Mouse (Mus musculus) left cerebral cortex, postnatal 36 days (tissue): ENCODE data around the gene Klhl3. TPM values are rescaled to one million over a fixed set of nuclear protein-coding genes. Genes with fewer than 3 reads are reported as not detected.

Source experiments
- DNase-seq, 2 experiments: peaks; one replicate each; pipeline ENCODE4 v3.0.0; 2021 to 2022; ENCODE audit warnings: low spot score in 2 of 2, mixed read lengths in 1 of 2
- intact Hi-C: fragments of 180-260 bp; cut with DNase I; formaldehyde crosslinking; loops from one replicate; pipeline ENCODE4 v1.15.1; 2025
- total RNA-seq, 2 experiments: library from RNA; stranded (reverse); gene quantifications; 2 replicates each; pipeline ENCODE4 v1.2.3; 2021

Gene Klhl3
- total RNA-seq, 2 experiments from 2014 or later: 27.8 to 38.4 TPM

GRCm38 (mm10) chr13:58037506-58037905, 75.9 kb downstream of the Klhl3 start:
- intact Hi-C loops: no loop called here
- no peak for DNase-seq

GRCm38 (mm10) chr13:58035470-58036156, 77.8 kb downstream of the Klhl3 start:
- peak; percentile 49 to 64 for DNase-seq
- intact Hi-C loops: no loop called here

GRCm38 (mm10) chr13:58034985-58035384, 78.4 kb downstream of the Klhl3 start:
- no peak for DNase-seq
- intact Hi-C loops: no loop called here

GRCm38 (mm10) chr13:58034507-58034906, 78.9 kb downstream of the Klhl3 start:
- intact Hi-C loops: no loop called here
- no peak for DNase-seq

- intact Hi-C loops: loop anchor here (1.0 kb wide), 1 partner anchor 82 kb away; the partner anchor contains the start of gene Klhl3
- DNase-seq: peak in 1 of 2 experiments; percentile 42
Observed at GRCm38 (mm10) chr13:58031755-58032154, 81.6 kb downstream of the Klhl3 start.

- no peak for DNase-seq
- intact Hi-C loops: no loop called here
Observed at GRCm38 (mm10) chr13:58027115-58027514, 86.3 kb downstream of the Klhl3 start.

GRCm38 (mm10) chr13:58025701-58026414, 87.5 kb downstream of the Klhl3 start:
- intact Hi-C loops: no loop called here
- no peak for DNase-seq

GRCm38 (mm10) chr13:58023726-58024453, 89.5 kb downstream of the Klhl3 start:
- intact Hi-C loops: no loop called here
- no peak for DNase-seq

- intact Hi-C loops: no loop called here
Observed at GRCm38 (mm10) chr13:58023001-58023560, 90.3 kb downstream of the Klhl3 start.

GRCm38 (mm10) chr13:58020428-58020827, 93.0 kb downstream of the Klhl3 start:
- no peak for DNase-seq
- intact Hi-C loops: no loop called here

More at GRCm38 (mm10) chr13:58023001-58023560, 90.3 kb downstream of the Klhl3 start:
- DNase-seq: no peak

- intact Hi-C loops: loop anchor here (10.0 kb wide), 1 partner anchor 368 kb away; the partner anchor contains the start of gene 2210016F16Rik
- DNase-seq: no peak
Observed at GRCm38 (mm10) chr13:58017298-58017697, 96.1 kb downstream of the Klhl3 start.

GRCm38 (mm10) chr13:58012067-58012925, 101.1 kb downstream of the Klhl3 start:
- DNase-seq: peak; percentile 40 to 63
- intact Hi-C loops: loop anchor here (2.0 to 10.0 kb wide), 2 partner anchors 105 to 373 kb away; partner anchors contain the start of gene 2210016F16Rik

- DNase-seq: no peak
- intact Hi-C loops: loop anchor here (10.0 kb wide), 1 partner anchor 373 kb away; the partner anchor contains the start of gene 2210016F16Rik
Observed at GRCm38 (mm10) chr13:58011526-58011925, 101.9 kb downstream of the Klhl3 start.

GRCm38 (mm10) chr13:58010416-58010815, 103.0 kb downstream of the Klhl3 start:
- no peak for DNase-seq
- intact Hi-C loops: loop anchor here (10.0 kb wide), 1 partner anchor 374 kb away; the partner anchor contains the start of gene 2210016F16Rik

- intact Hi-C loops: no loop called here
- DNase-seq: no peak
Observed at GRCm38 (mm10) chr13:58009275-58009674, 104.1 kb downstream of the Klhl3 start.

GRCm38 (mm10) chr13:58008038-58008364, 105.4 kb downstream of the Klhl3 start:
- no peak for DNase-seq
- intact Hi-C loops: no loop called here

- intact Hi-C loops: no loop called here
- DNase-seq: no peak
Observed at GRCm38 (mm10) chr13:58007256-58008037, 105.9 kb downstream of the Klhl3 start.

- DNase-seq: no peak
- intact Hi-C loops: no loop called here
Observed at GRCm38 (mm10) chr13:58001792-58002191, 111.6 kb downstream of the Klhl3 start.
